Mouse (Mus musculus): Measurements from ENCODE around the gene Cdh26.

Cdh26 gene

DNA sequence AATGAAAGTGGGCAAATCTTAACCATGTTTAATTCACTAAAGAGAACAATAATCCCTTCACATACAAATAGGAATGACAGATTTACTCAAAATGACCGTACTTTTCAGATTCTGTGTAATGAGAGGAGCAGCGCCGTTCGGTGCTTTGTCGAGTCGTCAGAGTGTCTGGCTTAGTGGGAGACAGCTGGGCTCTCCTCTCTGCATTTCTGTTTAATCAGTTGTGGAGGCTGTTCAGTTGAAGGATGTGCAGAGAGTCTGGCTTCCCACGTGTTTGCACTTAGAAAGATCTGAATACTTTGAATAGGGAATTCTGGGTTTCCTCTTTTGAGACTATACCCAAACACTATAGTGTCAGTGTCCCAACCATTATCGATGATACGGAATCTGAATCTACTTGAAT, 7.0 kb downstream of the Cdh26 start:
- DNase-seq (ENCODE audit: low spot score in 2 of 2): no peak

- DNase-seq (ENCODE audit: low spot score in 2 of 2): no peak
These were observed 19.1 kb downstream of the Cdh26 start for GRCm38 (mm10) chr2:178449386-178449785.

GRCm38 (mm10) chr2:178450236-178450635, 19.9 kb downstream of the Cdh26 start:
- no peak for DNase-seq (ENCODE audit: low spot score in 2 of 2)

- no peak for DNase-seq (ENCODE audit: low spot score in 2 of 2)
These were observed 20.6 kb downstream of the Cdh26 start for GRCm38 (mm10) chr2:178450961-178451360.

DNA sequence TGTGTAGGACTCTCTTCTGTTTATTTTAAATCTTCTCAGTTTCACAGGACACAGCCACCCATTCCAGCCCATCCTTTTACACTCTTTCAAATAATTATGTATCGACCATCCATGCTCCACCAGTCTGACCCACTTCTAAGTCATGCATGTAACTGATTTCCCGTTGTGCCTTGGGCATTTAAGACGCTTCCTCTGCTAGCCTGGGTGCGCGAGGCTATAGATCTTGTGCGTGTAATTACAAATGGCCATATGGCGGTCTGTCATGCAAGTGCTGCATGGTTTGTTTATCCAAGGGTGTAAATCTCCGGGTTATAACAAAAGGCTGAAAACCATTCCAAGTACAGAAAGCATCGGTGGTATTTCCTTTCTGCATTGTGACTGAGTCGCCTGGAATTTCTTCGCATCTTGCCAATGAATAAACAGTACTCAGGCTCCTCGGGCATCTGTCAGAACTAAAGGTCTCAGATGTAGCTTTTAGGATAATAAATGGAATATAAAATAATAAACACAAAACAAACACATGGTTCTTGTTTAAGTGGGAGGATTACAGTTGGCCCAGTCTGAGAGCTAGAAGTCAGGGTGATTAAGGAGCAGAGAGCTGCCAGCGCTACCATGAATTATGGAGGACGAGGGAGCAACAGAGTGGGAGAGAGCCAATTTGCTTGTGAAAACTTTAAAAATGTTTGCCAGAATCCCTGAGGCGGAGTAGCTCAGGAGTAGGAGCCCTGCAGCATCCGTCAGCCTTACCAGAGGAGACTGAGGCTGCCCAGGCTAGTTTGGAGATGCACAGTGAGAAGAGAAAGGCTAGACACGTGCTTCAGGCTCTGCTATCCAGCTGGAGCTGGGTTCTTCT, 24.6 kb downstream of the Cdh26 start:
- DNase-seq (ENCODE audit: low spot score in 2 of 2): no peak

- DNase-seq (ENCODE audit: low spot score in 2 of 2): no peak
These were observed 27.1 kb downstream of the Cdh26 start for GRCm38 (mm10) chr2:178457414-178457813.

GRCm38 (mm10) chr2:178460353-178460752, 30.0 kb downstream of the Cdh26 start:
- DNase-seq (ENCODE audit: low spot score in 2 of 2): no peak

GRCm38 (mm10) chr2:178471546-178472480, 41.5 kb downstream of the Cdh26 start:
- DNase-seq (ENCODE audit: low spot score in 2 of 2): no peak

DNA sequence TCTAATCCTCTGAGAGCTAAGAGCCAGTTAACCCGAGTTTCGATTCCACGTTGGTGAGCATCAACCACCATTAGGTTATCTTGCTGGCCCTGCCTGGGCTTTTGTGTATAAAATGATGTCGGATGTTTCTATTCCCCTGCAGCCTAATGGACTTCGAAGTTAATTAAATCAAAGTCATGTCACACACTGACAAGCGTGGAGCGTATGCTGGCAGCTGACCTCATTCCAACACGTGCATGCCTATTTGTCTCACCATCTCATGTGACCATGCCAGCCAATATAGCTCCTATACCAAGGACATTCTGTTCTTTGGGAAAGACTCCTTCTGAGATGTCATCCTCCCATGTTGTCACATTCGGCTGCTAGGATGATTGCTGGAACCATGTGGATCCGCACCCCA, 43.6 kb downstream of the Cdh26 start:
- no peak for DNase-seq (ENCODE audit: low spot score in 2 of 2)

GRCm38 (mm10) chr2:178477228-178477627, 46.9 kb downstream of the Cdh26 start:
- no peak for DNase-seq (ENCODE audit: low spot score in 2 of 2)

- no peak for DNase-seq (ENCODE audit: low spot score in 2 of 2)
These were observed 48.7 kb downstream of the Cdh26 start for GRCm38 (mm10) chr2:178479011-178479410.

- DNase-seq (ENCODE audit: low spot score in 2 of 2): no peak
These were observed 50.6 kb downstream of the Cdh26 start for GRCm38 (mm10) chr2:178480932-178481331.

GRCm38 (mm10) chr2:178483462-178483861, 53.1 kb downstream of the Cdh26 start:
- DNase-seq (ENCODE audit: low spot score in 2 of 2): no peak

DNA sequence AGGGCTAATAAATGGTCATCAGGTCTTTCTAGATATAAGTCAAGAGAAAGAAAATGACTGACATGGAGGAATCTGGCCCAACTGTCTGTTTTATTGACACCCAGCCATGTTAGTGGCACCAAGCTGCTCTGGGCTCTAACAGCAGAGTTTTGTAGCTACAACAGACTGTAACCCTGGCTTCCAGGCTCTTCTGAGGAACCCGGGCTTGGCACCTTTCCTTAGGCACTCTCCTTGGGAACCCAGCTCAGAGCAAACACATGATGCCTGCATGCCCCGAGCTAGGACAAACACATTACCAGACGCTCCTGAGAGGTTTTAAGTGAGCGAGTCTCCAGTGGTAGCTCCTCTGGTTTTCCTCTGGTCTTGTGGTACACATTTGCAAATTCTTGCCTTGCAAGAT, 57.9 kb downstream of the Cdh26 start:
- DNase-seq (ENCODE audit: low spot score in 2 of 2): no peak

DNA sequence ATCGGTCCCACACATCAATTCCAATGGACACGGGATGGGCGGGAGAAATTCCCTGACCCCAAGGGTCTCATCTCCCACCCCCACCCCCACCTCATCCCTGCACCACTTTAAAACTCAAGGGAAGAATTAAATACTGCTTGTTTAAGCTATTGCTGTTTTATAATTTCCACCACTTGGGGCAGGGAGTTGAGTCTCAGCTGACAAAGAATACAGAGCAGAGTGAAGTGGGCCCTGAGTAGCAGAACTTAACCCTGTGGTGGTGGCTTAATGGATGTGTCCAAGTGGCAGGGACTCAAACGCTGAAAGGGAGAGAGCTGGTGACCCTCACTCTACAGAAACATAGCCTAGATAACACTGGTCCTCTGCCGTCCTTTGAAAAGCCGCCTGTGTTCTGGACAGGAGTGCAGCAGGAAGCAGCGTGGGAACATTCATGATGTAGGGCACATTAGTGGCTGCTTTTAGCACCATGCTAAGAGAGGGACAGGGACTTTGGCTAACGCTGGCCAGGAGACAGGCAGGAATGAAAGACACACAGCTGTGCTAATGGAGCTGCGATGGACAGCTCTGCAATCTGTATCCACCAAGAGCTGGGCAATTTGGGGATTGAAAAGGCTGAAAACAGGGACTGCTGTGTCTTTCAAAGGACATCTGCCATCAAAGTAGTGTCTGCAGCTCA, 60.1 kb downstream of the Cdh26 start:
- no peak for DNase-seq (ENCODE audit: low spot score in 2 of 2)

DNA sequence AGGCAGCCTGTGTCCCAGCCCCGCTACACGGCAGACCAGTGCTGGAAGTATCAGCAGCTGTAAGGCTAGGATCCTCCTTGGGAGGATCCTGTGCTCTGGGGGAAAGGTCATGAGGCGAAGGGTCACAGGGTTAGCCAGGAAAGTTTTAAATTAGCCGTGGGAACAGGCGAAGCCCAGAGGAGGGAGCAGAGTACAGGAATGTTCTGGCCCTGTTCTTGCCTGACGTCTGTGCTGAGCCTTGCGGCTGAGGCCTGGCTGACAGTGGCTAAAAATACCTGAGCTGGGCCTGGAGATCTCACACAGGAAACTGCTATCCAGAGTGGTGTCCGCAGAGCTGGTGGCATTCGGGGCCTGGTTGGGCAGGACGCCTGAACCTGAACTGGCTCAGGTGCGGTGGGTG, 63.7 kb downstream of the Cdh26 start:
- DNase-seq (ENCODE audit: low spot score in 2 of 2): no peak

DNA sequence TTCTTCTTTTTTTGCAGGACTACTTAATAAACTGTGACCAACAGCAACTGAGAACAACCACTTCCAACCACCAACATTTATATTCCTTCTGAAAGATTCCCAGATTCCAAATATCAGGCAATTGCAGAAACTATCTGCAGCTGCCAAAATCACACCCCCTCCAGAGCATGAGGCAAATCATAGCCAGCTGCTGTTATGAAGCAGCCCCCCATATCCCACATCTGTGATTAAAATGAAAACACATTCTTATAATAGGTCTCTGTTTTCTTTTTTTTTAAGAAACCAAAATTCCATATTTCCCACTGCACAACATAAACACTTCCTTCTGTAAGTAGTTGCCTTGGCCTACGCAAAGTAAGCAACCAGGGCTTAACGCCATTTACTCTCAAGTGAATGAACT, 65.5 kb downstream of the Cdh26 start:
- no peak for DNase-seq (ENCODE audit: low spot score in 2 of 2)

- no peak for DNase-seq (ENCODE audit: low spot score in 2 of 2)
These were observed 67.6 kb downstream of the Cdh26 start for GRCm38 (mm10) chr2:178497900-178498299.

- no peak for DNase-seq (ENCODE audit: low spot score in 2 of 2)
These were observed 68.1 kb downstream of the Cdh26 start for GRCm38 (mm10) chr2:178498409-178498808.

- DNase-seq (ENCODE audit: low spot score in 2 of 2): no peak
These were observed 72.1 kb downstream of the Cdh26 start for GRCm38 (mm10) chr2:178502469-178502868.

DNA sequence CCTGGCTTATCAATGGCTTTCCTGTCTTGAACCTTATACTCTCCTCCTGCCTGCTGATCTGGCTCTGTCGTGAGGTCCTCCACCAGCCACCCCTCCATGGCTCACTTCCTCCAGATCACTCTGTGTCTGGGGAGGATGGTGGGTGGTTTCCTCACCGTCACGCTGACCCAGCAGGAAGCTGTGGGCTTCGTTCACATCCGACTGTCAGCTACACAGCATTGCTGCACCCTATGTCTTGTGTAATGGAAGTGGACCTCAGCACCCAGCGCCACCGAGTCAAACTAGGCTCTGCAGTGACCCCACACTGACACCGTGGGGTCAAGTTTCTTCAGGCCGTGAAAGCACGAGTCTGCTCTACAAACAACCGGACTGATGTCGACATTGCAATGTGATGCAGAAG, 75.7 kb downstream of the Cdh26 start:
- no peak for DNase-seq (ENCODE audit: low spot score in 2 of 2)

GRCm38 (mm10) chr2:178507379-178508014, 77.2 kb downstream of the Cdh26 start:
- DNase-seq (ENCODE audit: low spot score in 2 of 2): peak; percentile 76 to 81
